Mouse (Mus musculus) bone marrow macrophage, adult 2 months (primary cell): Measurements from ENCODE around the gene Tufm.

ENCODE experiments used
- CTCF ChIP-seq: IDR thresholded peaks from 2 replicates; pipeline ENCODE4 v1.5.1; 2012; ENCODE audit warnings: low read depth, mild to moderate bottlenecking, low read length, moderate library complexity
- POLR2A ChIP-seq: IDR thresholded peaks from 2 replicates; pipeline ENCODE4 v1.6.1; 2012; ENCODE audit warnings: mild to moderate bottlenecking, low read depth, low read length, borderline replicate concordance

DNA sequence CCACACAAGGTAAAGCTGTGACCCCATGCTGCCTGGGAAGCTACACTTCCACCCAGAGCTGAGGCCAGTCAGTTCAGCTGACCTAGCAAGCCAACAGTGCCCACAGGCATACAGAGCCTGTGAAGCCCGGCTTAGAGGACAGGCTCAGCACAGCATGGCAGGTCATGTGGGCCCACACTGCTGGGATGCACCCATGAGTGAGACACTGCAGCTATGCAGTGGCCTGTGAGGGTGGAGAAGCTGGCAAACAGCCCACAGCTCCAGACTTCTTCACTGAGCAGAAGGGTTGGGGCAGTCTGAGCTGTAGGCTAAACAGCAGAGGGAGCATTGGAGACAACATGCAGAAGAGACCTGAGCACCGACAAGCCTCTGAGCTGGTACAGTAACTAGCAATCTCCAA lies 32.4 kb downstream of the Tufm start:
- TF ChIP-seq CTCF: no peak
- TF ChIP-seq POLR2A: no peak
